Mouse (Mus musculus) forebrain, embryonic 16.5 days (tissue): Measurements from ENCODE around the gene Ttc28. TPM values are rescaled to one million over a fixed set of nuclear protein-coding genes. Genes with fewer than 3 reads are reported as not detected.

Experiments used
- ATAC-seq: fragments of 200-750 bp; cut with Nextera tagmentation; 2 replicates; pipeline ENCODE4 v1.8.0; 2017; ENCODE audit warnings: mild to moderate bottlenecking, moderate library complexity
- H3K27ac ChIP-seq: fragments of 300-500 bp; sonication (generic); 2 replicates; pipeline ENCODE4 v1.5.1; 2014; ENCODE audit warnings: low read length, control low read depth
- H3K27me3 ChIP-seq: fragments of 300-500 bp; sonication (generic); replicated peaks from 2 replicates; pipeline ENCODE4 v1.6.1; 2014; ENCODE audit warnings: low read length; ENCODE audit not compliant: control insufficient read depth, insufficient read depth
- H3K36me3 ChIP-seq: fragments of 300-500 bp; sonication (generic); 2 replicates; pipeline ENCODE4 v1.6.1; 2014; ENCODE audit not compliant: control insufficient read depth, insufficient read depth
- H3K4me1 ChIP-seq: fragments of 300-500 bp; sonication (generic); replicated peaks from 2 replicates; pipeline ENCODE4 v1.6.1; 2014; ENCODE audit warnings: low read length; ENCODE audit not compliant: control insufficient read depth, insufficient read depth
- H3K4me2 ChIP-seq: fragments of 300-500 bp; sonication (generic); 2 replicates; pipeline ENCODE4 v1.6.1; 2014; ENCODE audit warnings: mild to moderate bottlenecking, low read length, control low read depth
- H3K4me3 ChIP-seq: fragments of 300-500 bp; sonication (generic); replicated peaks from 2 replicates; pipeline ENCODE4 v1.5.1; 2014; ENCODE audit warnings: mild to moderate bottlenecking, low read length, control low read depth
- H3K9ac ChIP-seq: fragments of 300-500 bp; sonication (generic); replicated peaks from 2 replicates; pipeline ENCODE4 v1.6.1; 2014; ENCODE audit warnings: low read depth, low read length, control low read depth
- H3K9me3 ChIP-seq: fragments of 300-500 bp; sonication (generic); 2 replicates; pipeline ENCODE4 v1.6.1; 2016; ENCODE audit warnings: low read length; ENCODE audit not compliant: control insufficient read depth
- WGBS: fragments of 180-500 bp; shearing (Covaris S2); extraction: QIAGEN DNeasy Blood & Tissue Kit; methylation state at CpG from one replicate; pipeline ENCODE4 v1.1.7; 2014; 5-methylcytosine and 5-hydroxymethylcytosine counted together
- polyA plus RNA-seq: library from polyadenylated mRNA; unstranded; fragments of >200 nt; fragmentation: Nextera tagmentation; extraction: Ambion mirVana; gene quantifications from 2 replicates; pipeline ENCODE4 v1.2.1, GENCODE M21; 2015

The Ttc28 gene
- polyA plus RNA-seq, 1 experiment from 2014 or later: 40.5 TPM

- peaks cover 10% of the 10 kb centered on the region for H3K4me1 ChIP-seq
- peak overlapping the region; percentile 38 for H3K27ac ChIP-seq
- no peak overlapping the region for H3K4me3 ChIP-seq
- no peak overlapping the region for H3K4me2 ChIP-seq
- H3K9me3 ChIP-seq: no peaks in the 10 kb centered on the region
- H3K36me3 ChIP-seq: no peaks in the 10 kb centered on the region
- 40% methylated on average over 3 of the region's 3 CpGs for WGBS
- no peak overlapping the region for H3K9ac ChIP-seq
- peak; percentile 43 for ATAC-seq
- no peaks in the 10 kb centered on the region for H3K27me3 ChIP-seq
Observed at GRCm38 (mm10) chr5:110928289-110928688, 48.7 kb downstream of the Ttc28 start.

- H3K4me1 ChIP-seq: peaks cover 10% of the 10 kb centered on the region
- H3K36me3 ChIP-seq: no peaks in the 10 kb centered on the region
- WGBS: 62% methylated on average over 4 of the region's 4 CpGs
- H3K9ac ChIP-seq: no peak overlapping the region
- no peak overlapping the region for H3K4me3 ChIP-seq
- H3K27me3 ChIP-seq: no peaks in the 10 kb centered on the region
- no peak overlapping the region for H3K27ac ChIP-seq
- H3K4me2 ChIP-seq: no peak overlapping the region
- ATAC-seq: no peak
- no peaks in the 10 kb centered on the region for H3K9me3 ChIP-seq
Observed at GRCm38 (mm10) chr5:110929306-110929705, 49.7 kb downstream of the Ttc28 start.

- H3K4me2 ChIP-seq: no peak overlapping the region
- no peaks in the 10 kb centered on the region for H3K27me3 ChIP-seq
- H3K4me3 ChIP-seq: no peak overlapping the region
- H3K4me1 ChIP-seq: peaks cover 12% of the 10 kb centered on the region
- WGBS: 36% methylated on average over 5 of the region's 5 CpGs
- H3K9ac ChIP-seq: no peak overlapping the region
- H3K9me3 ChIP-seq: no peaks in the 10 kb centered on the region
- H3K36me3 ChIP-seq: no peaks in the 10 kb centered on the region
- H3K27ac ChIP-seq: no peak overlapping the region
- ATAC-seq: no peak
Observed at GRCm38 (mm10) chr5:110936606-110937005, 57.0 kb downstream of the Ttc28 start.

- H3K9me3 ChIP-seq: no peaks in the 10 kb centered on the region
- ATAC-seq: no peak
- H3K4me2 ChIP-seq: no peak overlapping the region
- peaks cover 23% of the 10 kb centered on the region for H3K4me1 ChIP-seq
- WGBS: 94% methylated on average over 8 of the region's 8 CpGs
- H3K9ac ChIP-seq: no peak overlapping the region
- H3K27ac ChIP-seq: no peak overlapping the region
- no peaks in the 10 kb centered on the region for H3K36me3 ChIP-seq
- no peaks in the 10 kb centered on the region for H3K27me3 ChIP-seq
- H3K4me3 ChIP-seq: no peak overlapping the region
Observed at GRCm38 (mm10) chr5:110944326-110944725, 64.7 kb downstream of the Ttc28 start.

GRCm38 (mm10) chr5:110948476-110949399, 69.1 kb downstream of the Ttc28 start:
- Histone ChIP-seq H3K36me3 (no peaks in the 10 kb centered on the region), H3K27ac (peak overlapping the region; percentile 85), H3K9me3 (no peaks in the 10 kb centered on the region), H3K4me3 (no peak overlapping the region), H3K9ac (no peak overlapping the region), H3K4me1 (peaks cover 14% of the 10 kb centered on the region), H3K4me2 (no peak overlapping the region), H3K27me3 (no peaks in the 10 kb centered on the region)
- 31% methylated on average over 12 of the region's 12 CpGs for WGBS
- peak; percentile 54 for ATAC-seq

GRCm38 (mm10) chr5:110949791-110950190, 70.2 kb downstream of the Ttc28 start:
- Histone ChIP-seq H3K36me3 (no peaks in the 10 kb centered on the region), H3K4me3 (no peak overlapping the region), H3K9ac (no peak overlapping the region), H3K27me3 (no peaks in the 10 kb centered on the region), H3K4me1 (peaks cover 14% of the 10 kb centered on the region), H3K4me2 (no peak overlapping the region), H3K9me3 (no peaks in the 10 kb centered on the region), H3K27ac (peak overlapping the region; percentile 62)
- WGBS: 24% methylated on average over 3 of the region's 3 CpGs
- peak; percentile 84 for ATAC-seq

GRCm38 (mm10) chr5:110958196-110958595, 78.6 kb downstream of the Ttc28 start:
- WGBS: 84% methylated on average over 4 of the region's 4 CpGs
- Histone ChIP-seq H3K4me3 (no peak overlapping the region), H3K4me2 (no peak overlapping the region), H3K27me3 (no peaks in the 10 kb centered on the region), H3K27ac (no peak overlapping the region), H3K9me3 (no peaks in the 10 kb centered on the region), H3K36me3 (no peaks in the 10 kb centered on the region), H3K9ac (no peak overlapping the region), H3K4me1 (0 out of 2 replicates have a peak, but pooled peaks cover 5% of the 10 kb centered on the region)
- no peak for ATAC-seq

GRCm38 (mm10) chr5:110960067-110960466, 80.5 kb downstream of the Ttc28 start:
- no peak overlapping the region for H3K27ac ChIP-seq
- 0 out of 2 replicates have a peak, but pooled peaks cover 5% of the 10 kb centered on the region for H3K4me1 ChIP-seq
- no peak overlapping the region for H3K9ac ChIP-seq
- H3K9me3 ChIP-seq: no peaks in the 10 kb centered on the region
- no peak overlapping the region for H3K4me3 ChIP-seq
- WGBS: 65% methylated on average over 4 of the region's 4 CpGs
- ATAC-seq: no peak
- H3K27me3 ChIP-seq: no peaks in the 10 kb centered on the region
- H3K36me3 ChIP-seq: no peaks in the 10 kb centered on the region
- no peak overlapping the region for H3K4me2 ChIP-seq

- Histone ChIP-seq H3K36me3 (no peaks in the 10 kb centered on the region), H3K4me3 (no peak overlapping the region), H3K9me3 (no peaks in the 10 kb centered on the region), H3K4me2 (no peak overlapping the region), H3K9ac (no peak overlapping the region), H3K27ac (no peak overlapping the region), H3K4me1 (0 out of 2 replicates have a peak, but pooled peaks cover 5% of the 10 kb centered on the region), H3K27me3 (no peaks in the 10 kb centered on the region)
- no peak for ATAC-seq
- WGBS: 61% methylated on average over 4 of the region's 4 CpGs
Observed at GRCm38 (mm10) chr5:110960890-110961289, 81.3 kb downstream of the Ttc28 start.
